In the genomic region with DNA sequence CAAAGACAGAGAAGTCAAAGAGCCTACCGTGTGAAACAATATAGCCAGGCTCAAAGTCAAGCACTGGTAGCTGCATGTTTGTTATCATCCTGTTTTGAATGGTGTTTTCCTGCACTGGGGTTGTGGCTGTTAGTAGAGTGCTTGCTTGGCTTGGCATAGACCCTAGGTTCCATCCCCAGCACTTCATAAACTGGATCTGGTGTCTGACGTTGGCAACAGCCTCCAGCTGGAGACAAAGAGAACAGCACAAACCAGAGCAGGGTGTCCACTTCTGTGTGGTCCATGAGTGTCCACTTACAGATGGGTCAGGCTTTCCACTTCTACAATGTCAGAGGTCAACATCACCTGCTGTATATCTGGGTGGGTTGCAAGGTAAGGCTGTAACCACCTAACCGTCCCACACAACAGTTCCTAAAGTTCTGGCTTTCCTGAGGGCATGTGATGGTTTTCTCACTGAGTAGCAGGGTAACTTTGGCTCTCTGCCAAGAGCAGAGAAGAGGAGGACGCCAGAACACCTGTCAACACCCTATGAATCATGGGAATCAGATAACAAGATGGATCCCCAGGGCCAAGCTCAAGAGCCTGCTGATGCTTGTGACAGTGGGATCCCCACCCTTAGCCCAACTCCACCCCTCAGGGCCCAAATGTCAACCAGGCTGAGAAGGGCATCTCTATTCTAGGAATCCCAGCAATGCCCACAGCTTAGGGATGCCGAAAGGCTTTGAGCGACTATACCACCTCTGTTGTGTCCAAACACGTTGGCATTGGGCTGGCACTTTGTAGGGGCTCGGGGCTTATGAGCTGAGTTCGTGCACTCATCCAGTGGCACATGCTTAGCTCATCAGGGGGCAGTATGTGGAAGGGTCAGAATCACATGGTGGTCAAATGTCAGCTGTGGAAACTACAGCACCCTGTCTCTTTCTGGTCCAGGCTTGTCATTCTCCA, we compare ENCODE assay signal across 25 mouse cellular contexts. TPM values are rescaled to one million over a fixed set of nuclear protein-coding genes. Genes with fewer than 3 reads are reported as not detected.
A peak's percentile ranks its signal among the peaks of the same experiment; 100 is the strongest.
DNase-seq lines count a peak whose midpoint lies in the region; ATAC-seq lines count a peak whose summit lies in the region.
"Had no signal": no experiment of that assay in that cellular context is flagged by ENCODE, and none has a peak within 500 bp of the region (broad histone marks: within the 10 kb centered on the region; RNA-seq: fewer than 3 reads in every experiment).

No protein-coding gene starts in this region.

- H3K4me1 ChIP-seq in forebrain, embryonic 14.5 days (ENCODE audit: control insufficient read depth, insufficient read depth, low read length), result no peaks in the 10 kb centered on the region
- H3K4me1 ChIP-seq in forebrain, embryonic 16.5 days (replicated peaks; ENCODE audit: control insufficient read depth, insufficient read depth, low read length), result no peaks in the 10 kb centered on the region
- H3K4me1 ChIP-seq in limb, embryonic 12.5 days (replicated peaks), result no peaks in the 10 kb centered on the region
- no peaks in the 10 kb centered on the region for H3K4me1 ChIP-seq in limb, embryonic 10.5 days
- H3K4me1 ChIP-seq in neural tube, embryonic 14.5 days (ENCODE audit: control insufficient read depth, insufficient read depth, low read length), result no peaks in the 10 kb centered on the region
- no peaks in the 10 kb centered on the region for H3K4me1 ChIP-seq in neural tube, embryonic 15.5 days
- H3K4me1 ChIP-seq: forebrain, embryonic 10.5 days; liver, embryonic 12.5 days; midbrain, embryonic 15.5 days; neural tube, embryonic 12.5 days had no signal

- no peak overlapping the region for H3K4me2 ChIP-seq in forebrain, embryonic 14.5 days (ENCODE audit: low read length)
- H3K4me2 ChIP-seq in forebrain, embryonic 16.5 days (ENCODE audit: low read length), result no peak overlapping the region
- H3K4me2 ChIP-seq in limb, embryonic 12.5 days, result no peak overlapping the region
- no peak overlapping the region for H3K4me2 ChIP-seq in neural tube, embryonic 14.5 days (ENCODE audit: low read depth, low read length)
- H3K4me2 ChIP-seq in neural tube, embryonic 15.5 days, result no peak overlapping the region
- H3K4me2 ChIP-seq: liver, embryonic 12.5 days; midbrain, embryonic 15.5 days; neural tube, embryonic 12.5 days had no signal

- ATAC-seq in forebrain, embryonic 14.5 days, result no peak
- no peak for ATAC-seq in forebrain, embryonic 16.5 days
- peak; percentile 31; the same call in 1 of the 2 replicates for ATAC-seq in limb, embryonic 12.5 days (ENCODE audit: insufficient number of reproducible peaks, insufficient read depth, low FRiP score, low TSS enrichment, low read depth)
- peak; percentile 17; the same call in 1 of the 2 replicates for ATAC-seq in neural tube, embryonic 14.5 days (ENCODE audit: low read depth)
- ATAC-seq in neural tube, embryonic 15.5 days (ENCODE audit: low FRiP score), result no peak
- ATAC-seq: CD4-positive, CD25-positive, alpha-beta regulatory T cell, adult 4 months; inflammation-experienced regulatory T-cells, adult 6 months; liver, embryonic 12.5 days; midbrain, embryonic 15.5 days had no signal

- no peaks in the 10 kb centered on the region for H3K36me3 ChIP-seq in forebrain, embryonic 14.5 days (ENCODE audit: control insufficient read depth, insufficient read depth, low read length)
- no peaks in the 10 kb centered on the region for H3K36me3 ChIP-seq in forebrain, embryonic 16.5 days (ENCODE audit: control insufficient read depth, insufficient read depth)
- H3K36me3 ChIP-seq in limb, embryonic 12.5 days, result no peaks in the 10 kb centered on the region
- no peaks in the 10 kb centered on the region for H3K36me3 ChIP-seq in limb, embryonic 10.5 days
- no peaks in the 10 kb centered on the region for H3K36me3 ChIP-seq in neural tube, embryonic 14.5 days (ENCODE audit: control insufficient read depth, insufficient read depth, low read length)
- no peaks in the 10 kb centered on the region for H3K36me3 ChIP-seq in neural tube, embryonic 15.5 days
- H3K36me3 ChIP-seq: forebrain, embryonic 10.5 days; liver, embryonic 12.5 days; midbrain, embryonic 15.5 days; neural tube, embryonic 12.5 days had no signal

- 75% methylated on average over 9 of the region's 9 CpGs for WGBS in forebrain, embryonic 14.5 days
- WGBS in forebrain, embryonic 16.5 days, result 75% methylated on average over 9 of the region's 9 CpGs
- WGBS in limb, embryonic 12.5 days, result 69% methylated on average over 9 of the region's 9 CpGs
- WGBS in limb, embryonic 10.5 days, result 77% methylated on average over 9 of the region's 9 CpGs
- 75% methylated on average over 9 of the region's 9 CpGs for WGBS in neural tube, embryonic 14.5 days
- 77% methylated on average over 9 of the region's 9 CpGs for WGBS in neural tube, embryonic 15.5 days

- peak; percentile 5 for DNase-seq in forebrain, embryonic 14.5 days (ENCODE audit: low spot score)
- DNase-seq in limb, embryonic 10.5 days (ENCODE audit: low spot score), result no peak
- no peak for DNase-seq in kidney, adult 9 months
- DNase-seq: adrenal gland, postnatal 25 days; cerebellum, adult 8-10 months; gastrocnemius, postnatal 25 days; heart, adult 2 months; kidney, adult 8-10 months; kidney, postnatal 14 days; thymus, adult 18-20 months; thymus, postnatal 4 days had no signal

- H3K27ac ChIP-seq in forebrain, embryonic 14.5 days (ENCODE audit: low read depth, low read length), result no peak overlapping the region
- H3K27ac ChIP-seq in forebrain, embryonic 16.5 days (ENCODE audit: low read length), result no peak overlapping the region
- H3K27ac ChIP-seq in limb, embryonic 12.5 days, result no peak overlapping the region
- no peak overlapping the region for H3K27ac ChIP-seq in limb, embryonic 10.5 days
- H3K27ac ChIP-seq in neural tube, embryonic 14.5 days (ENCODE audit: low read depth, low read length), result no peak overlapping the region
- no peak overlapping the region for H3K27ac ChIP-seq in neural tube, embryonic 15.5 days (replicated peaks)
- H3K27ac ChIP-seq: forebrain, embryonic 10.5 days; heart, adult 2 months; layer of hippocampus, adult 2 months; liver, embryonic 12.5 days; midbrain, embryonic 15.5 days; neural tube, embryonic 12.5 days had no signal

- H3K4me3 ChIP-seq in forebrain, embryonic 14.5 days (ENCODE audit: low read depth, low read length), result no peak overlapping the region
- H3K4me3 ChIP-seq in forebrain, embryonic 16.5 days (replicated peaks; ENCODE audit: low read length), result no peak overlapping the region
- no peak overlapping the region for H3K4me3 ChIP-seq in limb, embryonic 12.5 days (replicated peaks)
- no peak overlapping the region for H3K4me3 ChIP-seq in limb, embryonic 10.5 days
- no peak overlapping the region for H3K4me3 ChIP-seq in neural tube, embryonic 14.5 days (ENCODE audit: low read depth, low read length)
- H3K4me3 ChIP-seq in neural tube, embryonic 15.5 days (replicated peaks), result no peak overlapping the region
- H3K4me3 ChIP-seq: forebrain, embryonic 10.5 days; heart, adult 2 months; layer of hippocampus, adult 2 months; liver, embryonic 12.5 days; midbrain, embryonic 15.5 days; neural tube, embryonic 12.5 days had no signal

- no peak overlapping the region for H3K9ac ChIP-seq in forebrain, embryonic 14.5 days (ENCODE audit: low read length)
- no peak overlapping the region for H3K9ac ChIP-seq in forebrain, embryonic 16.5 days (replicated peaks; ENCODE audit: low read depth, low read length)
- H3K9ac ChIP-seq in limb, embryonic 12.5 days (replicated peaks), result no peak overlapping the region
- H3K9ac ChIP-seq in neural tube, embryonic 14.5 days (replicated peaks; ENCODE audit: low read depth, low read length), result no peak overlapping the region
- H3K9ac ChIP-seq in neural tube, embryonic 15.5 days (replicated peaks), result no peak overlapping the region
- H3K9ac ChIP-seq: liver, embryonic 12.5 days; midbrain, embryonic 15.5 days; neural tube, embryonic 12.5 days had no signal

- no peaks in the 10 kb centered on the region for H3K27me3 ChIP-seq in forebrain, embryonic 14.5 days (replicated peaks; ENCODE audit: control insufficient read depth, insufficient read depth, low read length)
- no peaks in the 10 kb centered on the region for H3K27me3 ChIP-seq in forebrain, embryonic 16.5 days (replicated peaks; ENCODE audit: control insufficient read depth, insufficient read depth, low read length)
- H3K27me3 ChIP-seq in limb, embryonic 12.5 days, result no peaks in the 10 kb centered on the region
- no peaks in the 10 kb centered on the region for H3K27me3 ChIP-seq in limb, embryonic 10.5 days (ENCODE audit: low read depth, poor library complexity, severe bottlenecking)
- no peaks in the 10 kb centered on the region for H3K27me3 ChIP-seq in neural tube, embryonic 14.5 days (ENCODE audit: control insufficient read depth, insufficient read depth, low read length)
- H3K27me3 ChIP-seq in neural tube, embryonic 15.5 days (replicated peaks), result no peaks in the 10 kb centered on the region
- H3K27me3 ChIP-seq: liver, embryonic 12.5 days; midbrain, embryonic 15.5 days; neural tube, embryonic 12.5 days had no signal

- H3K9me3 ChIP-seq in forebrain, embryonic 14.5 days (replicated peaks; ENCODE audit: control insufficient read depth, low read length), result no peaks in the 10 kb centered on the region
- no peaks in the 10 kb centered on the region for H3K9me3 ChIP-seq in forebrain, embryonic 16.5 days (ENCODE audit: control insufficient read depth, low read length)
- H3K9me3 ChIP-seq in limb, embryonic 12.5 days, result no peaks in the 10 kb centered on the region
- H3K9me3 ChIP-seq in limb, embryonic 10.5 days (replicated peaks), result no peaks in the 10 kb centered on the region
- H3K9me3 ChIP-seq in neural tube, embryonic 14.5 days (ENCODE audit: control insufficient read depth, low read length), result no peaks in the 10 kb centered on the region
- H3K9me3 ChIP-seq in neural tube, embryonic 15.5 days (replicated peaks), result no peaks in the 10 kb centered on the region
- H3K9me3 ChIP-seq: forebrain, embryonic 10.5 days; liver, embryonic 12.5 days; midbrain, embryonic 15.5 days; neural tube, embryonic 12.5 days had no signal

RNA-seq across cellular contexts. Expression of a gene that starts 43.6 kb away (rescaled TPM):
- polyA plus RNA-seq in forebrain, embryonic 14.5 days (2014; fragmentation: Nextera tagmentation; extraction: Ambion mirVana), result not detected in 2 replicates
- 0.39 TPM in 1 of 2 replicates, not detected in the other for polyA plus RNA-seq in forebrain, embryonic 16.5 days (2015; fragmentation: Nextera tagmentation; extraction: Ambion mirVana)
- polyA plus RNA-seq in limb, embryonic 12.5 days (2016; fragmentation: Nextera tagmentation; extraction: Ambion mirVana), result 1.8 TPM in 2 replicates
- 0.91 and 1.0 TPM in 2 replicates for polyA plus RNA-seq in limb, embryonic 10.5 days (2016; fragmentation: Nextera tagmentation; extraction: Ambion mirVana)
- 1.3 and 2.1 TPM in 2 replicates for polyA plus RNA-seq in neural tube, embryonic 14.5 days (2014; fragmentation: Nextera tagmentation; extraction: Ambion mirVana)
- polyA plus RNA-seq in neural tube, embryonic 15.5 days (2015; fragmentation: Nextera tagmentation; extraction: Ambion mirVana), result 1.0 and 1.2 TPM in 2 replicates
- polyA plus RNA-seq: CD4-positive, CD25-positive, alpha-beta regulatory T cell, adult 4 months; heart, adult 2 months; heart, postnatal 0 days; inflammation-experienced regulatory T-cells, adult 6 months; spleen, adult 2 months had no signal

RNA-seq across cellular contexts. Expression of a gene that starts 53.8 kb away (rescaled TPM):
- not detected in 2 replicates for polyA plus RNA-seq in forebrain, embryonic 14.5 days (2014; fragmentation: Nextera tagmentation; extraction: Ambion mirVana)
- 0.10 and 0.12 TPM in 2 replicates for polyA plus RNA-seq in forebrain, embryonic 16.5 days (2015; fragmentation: Nextera tagmentation; extraction: Ambion mirVana)
- polyA plus RNA-seq in limb, embryonic 12.5 days (2016; fragmentation: Nextera tagmentation; extraction: Ambion mirVana), result 0.10 TPM in 1 of 2 replicates, not detected in the other
- not detected in 2 replicates for polyA plus RNA-seq in limb, embryonic 10.5 days (2016; fragmentation: Nextera tagmentation; extraction: Ambion mirVana)
- not detected in 2 replicates for polyA plus RNA-seq in neural tube, embryonic 14.5 days (2014; fragmentation: Nextera tagmentation; extraction: Ambion mirVana)
- 0.09 TPM in 1 of 2 replicates, not detected in the other for polyA plus RNA-seq in neural tube, embryonic 15.5 days (2015; fragmentation: Nextera tagmentation; extraction: Ambion mirVana)
- polyA plus RNA-seq: forebrain, embryonic 10.5 days; limb, embryonic 11.5 days; neural tube, embryonic 12.5 days had no signal

Comparison
In these comparisons a context has a peak if more than half of its experiments do, and no peak if none do; other contexts are left out.
1. ATAC-seq: peak in limb, embryonic 12.5 days (single experiment) and neural tube, embryonic 14.5 days (single experiment); none in forebrain, embryonic 14.5 days (single experiment), forebrain, embryonic 16.5 days (single experiment) and neural tube, embryonic 15.5 days (single experiment).